Mouse (Mus musculus) monocyte, adult 2 months (primary cell): ENCODE measurements at regions not wholly inside any gene's neighbourhood (a gene's known extent, or its start where the extent isn't known, plus 50 kb on each side); places are given as distances from the start of the nearest gene placed in this dataset.

Experiments used
- DNase-seq, 2 experiments: peaks; one replicate each; pipeline ENCODE4 v3.0.0; 2022; ENCODE audit warnings: low spot score in 2 of 2, low read depth in 1 of 2

- DNase-seq = no peak
Observed at GRCm38 (mm10) chr1:195312426-195312825, 135.9 kb upstream of the Cr2 start.

GRCm38 (mm10) chr1:195285076-195285475 is 108.6 kb upstream of the Cr2 start:
- no peak for DNase-seq

- peak; percentile 68 to 85 for DNase-seq
Observed at GRCm38 (mm10) chr1:195241496-195241895, 65.0 kb upstream of the Cr2 start.

GRCm38 (mm10) chr1:195232658-195233057 is 56.1 kb upstream of the Cr2 start:
- no peak for DNase-seq

- DNase-seq = no peak
Observed at GRCm38 (mm10) chr1:195227007-195227406, 50.5 kb upstream of the Cr2 start.
